Mouse (Mus musculus) hindbrain, embryonic 13.5 days (tissue): ENCODE results near the gene Kmo. TPM values are rescaled to one million over a fixed set of nuclear protein-coding genes. Genes with fewer than 3 reads are reported as not detected.

Experiments used
- ATAC-seq: fragments of 200-750 bp; cut with Nextera tagmentation; 2 replicates; pipeline ENCODE4 v1.8.0; 2017; ENCODE audit warnings: moderate TSS enrichment; ENCODE audit not compliant: low FRiP score
- H3K27ac ChIP-seq: fragments of 300-500 bp; sonication (generic); 2 replicates; pipeline ENCODE4 v1.5.1; 2015; ENCODE audit warnings: inconsistent platforms, mild to moderate bottlenecking, moderate library complexity
- H3K27me3 ChIP-seq: fragments of 300-500 bp; sonication (generic); 2 replicates; pipeline ENCODE4 v1.6.1; 2015; ENCODE audit warnings: mild to moderate bottlenecking, inconsistent platforms
- H3K36me3 ChIP-seq: fragments of 300-500 bp; sonication (generic); 2 replicates; pipeline ENCODE4 v1.6.1; 2015; ENCODE audit warnings: mild to moderate bottlenecking, inconsistent platforms
- H3K4me1 ChIP-seq: fragments of 300-500 bp; sonication (generic); replicated peaks from 2 replicates; pipeline ENCODE4 v1.6.1; 2015; ENCODE audit warnings: inconsistent platforms
- H3K4me2 ChIP-seq: fragments of 300-500 bp; sonication (generic); 2 replicates; pipeline ENCODE4 v1.6.1; 2015; ENCODE audit warnings: inconsistent platforms, mild to moderate bottlenecking, moderate library complexity
- H3K4me3 ChIP-seq: fragments of 300-500 bp; sonication (generic); 2 replicates; pipeline ENCODE4 v1.5.1; 2015; ENCODE audit warnings: mild to moderate bottlenecking, inconsistent platforms
- H3K9ac ChIP-seq: fragments of 300-500 bp; sonication (generic); 2 replicates; pipeline ENCODE4 v1.6.1; 2015; ENCODE audit warnings: mild to moderate bottlenecking, inconsistent platforms
- H3K9me3 ChIP-seq: fragments of 300-500 bp; sonication (generic); 2 replicates; pipeline ENCODE4 v1.6.1; 2016; ENCODE audit warnings: inconsistent platforms
- WGBS: fragments of 180-500 bp; shearing (Covaris S2); methylation state at CpG from one replicate; pipeline ENCODE4 v1.1.7; 2015; 5-methylcytosine and 5-hydroxymethylcytosine counted together
- polyA plus RNA-seq: library from polyadenylated mRNA; unstranded; fragments of >200 nt; fragmentation: Nextera tagmentation; extraction: Ambion mirVana; gene quantifications from 2 replicates; pipeline ENCODE4 v1.2.1, GENCODE M21; 2015

Kmo gene
- polyA plus RNA-seq, 1 experiment from 2014 or later = 0.18 TPM

GRCm38 (mm10) chr1:175607838-175608585 lies 12.2 kb upstream of the Kmo start:
- no peak overlapping the region for H3K4me2 ChIP-seq
- WGBS = 93% methylated on average over 18 of the region's 18 CpGs
- no peaks in the 10 kb centered on the region for H3K4me1 ChIP-seq
- peaks cover 72% of the 10 kb centered on the region for H3K36me3 ChIP-seq
- H3K27me3 ChIP-seq = no peaks in the 10 kb centered on the region
- no peak overlapping the region for H3K9ac ChIP-seq
- H3K27ac ChIP-seq = no peak overlapping the region
- H3K9me3 ChIP-seq = no peaks in the 10 kb centered on the region
- no peak for ATAC-seq
- H3K4me3 ChIP-seq = no peak overlapping the region

GRCm38 (mm10) chr1:175608708-175609107 lies 11.5 kb upstream of the Kmo start:
- peaks cover 79% of the 10 kb centered on the region for H3K36me3 ChIP-seq
- WGBS = 99% methylated on average over 3 of the region's 3 CpGs
- no peak overlapping the region for H3K27ac ChIP-seq
- no peak overlapping the region for H3K9ac ChIP-seq
- ATAC-seq = no peak
- H3K4me3 ChIP-seq = no peak overlapping the region
- H3K4me1 ChIP-seq = no peaks in the 10 kb centered on the region
- H3K27me3 ChIP-seq = no peaks in the 10 kb centered on the region
- H3K4me2 ChIP-seq = no peak overlapping the region
- no peaks in the 10 kb centered on the region for H3K9me3 ChIP-seq

- Histone ChIP-seq H3K36me3 (peaks cover 72% of the 10 kb centered on the region), H3K9me3 (no peaks in the 10 kb centered on the region), H3K27ac (no peak overlapping the region), H3K4me1 (no peaks in the 10 kb centered on the region), H3K4me3 (no peak overlapping the region), H3K4me2 (no peak overlapping the region), H3K27me3 (no peaks in the 10 kb centered on the region), H3K9ac (no peak overlapping the region)
- ATAC-seq = no peak
- WGBS = 92% methylated on average over 9 of the region's 9 CpGs
Measured at GRCm38 (mm10) chr1:175614992-175615391, 5.2 kb upstream of the Kmo start.

- Histone ChIP-seq H3K4me1 (peaks cover 18% of the 10 kb centered on the region), H3K36me3 (peaks cover 6% of the 10 kb centered on the region), H3K27me3 (no peaks in the 10 kb centered on the region), H3K4me2 (no peak overlapping the region), H3K9me3 (no peaks in the 10 kb centered on the region), H3K4me3 (no peak overlapping the region), H3K9ac (no peak overlapping the region), H3K27ac (no peak overlapping the region)
- no peak for ATAC-seq
- WGBS = 87% methylated on average over 6 of the region's 6 CpGs
Measured at GRCm38 (mm10) chr1:175623656-175624055, 3.5 kb downstream of the Kmo start.

- Histone ChIP-seq H3K27ac (peak within 1 kb of the TSS; percentile 89), H3K9ac (peak within 1 kb of the TSS; percentile 97), H3K4me3 (peak within 1 kb of the TSS; percentile 91), H3K9me3 (no peaks in the 10 kb centered on the region), H3K27me3 (no peaks in the 10 kb centered on the region), H3K36me3 (no peaks in the 10 kb centered on the region), H3K4me2 (peak within 1 kb of the TSS; percentile 93), H3K4me1 (peaks cover 18% of the 10 kb centered on the region)
- ATAC-seq = peak; percentile 100
- under 1% methylated on average over 58 of the region's 58 CpGs for WGBS
Measured at GRCm38 (mm10) chr1:175625257-175625879, 5.2 kb downstream of the Kmo start, which contains the start of gene Fh1. TSS of gene Fh1 (minus strand) at chr1:175625635.

- 88% methylated on average over 1 of the region's 1 CpGs for WGBS
- Histone ChIP-seq H3K4me3 (peak overlapping the region; percentile 91), H3K4me2 (peak overlapping the region; percentile 53), H3K9ac (0 out of 2 replicates have a peak overlapping the region, but pooled peaks have one; percentile 35), H3K27ac (peak overlapping the region; percentile 50; the same call in 1 of the 2 replicates), H3K4me1 (peaks cover 18% of the 10 kb centered on the region), H3K9me3 (no peaks in the 10 kb centered on the region), H3K27me3 (no peaks in the 10 kb centered on the region), H3K36me3 (no peaks in the 10 kb centered on the region)
- peak; percentile 68 for ATAC-seq
Measured at GRCm38 (mm10) chr1:175625990-175626692, 6.0 kb downstream of the Kmo start.

GRCm38 (mm10) chr1:175629248-175629647 lies 9.1 kb downstream of the Kmo start:
- H3K27me3 ChIP-seq = no peaks in the 10 kb centered on the region
- 91% methylated on average over 6 of the region's 6 CpGs for WGBS

GRCm38 (mm10) chr1:175630345-175630744 lies 10.2 kb downstream of the Kmo start:
- no peaks in the 10 kb centered on the region for H3K36me3 ChIP-seq
- no peak overlapping the region for H3K9ac ChIP-seq
- no peaks in the 10 kb centered on the region for H3K9me3 ChIP-seq
- 93% methylated on average over 5 of the region's 5 CpGs for WGBS
- no peak overlapping the region for H3K4me2 ChIP-seq
- ATAC-seq = no peak
- no peak overlapping the region for H3K27ac ChIP-seq
- no peak overlapping the region for H3K4me3 ChIP-seq
- H3K4me1 ChIP-seq = no peaks in the 10 kb centered on the region
- H3K27me3 ChIP-seq = no peaks in the 10 kb centered on the region

More at GRCm38 (mm10) chr1:175629248-175629647, 9.1 kb downstream of the Kmo start:
- no peak overlapping the region for H3K4me3 ChIP-seq
- H3K36me3 ChIP-seq = no peaks in the 10 kb centered on the region
- no peaks in the 10 kb centered on the region for H3K9me3 ChIP-seq
- H3K4me2 ChIP-seq = no peak overlapping the region
- H3K4me1 ChIP-seq = peaks cover 7% of the 10 kb centered on the region
- no peak overlapping the region for H3K27ac ChIP-seq
- H3K9ac ChIP-seq = no peak overlapping the region
- ATAC-seq = no peak

GRCm38 (mm10) chr1:175631080-175631479 lies 10.9 kb downstream of the Kmo start:
- no peak for ATAC-seq
- 88% methylated on average over 3 of the region's 3 CpGs for WGBS

GRCm38 (mm10) chr1:175631721-175632221 lies 11.6 kb downstream of the Kmo start:
- no peak overlapping the region for H3K4me3 ChIP-seq
- no peaks in the 10 kb centered on the region for H3K4me1 ChIP-seq
- no peaks in the 10 kb centered on the region for H3K27me3 ChIP-seq
- no peak overlapping the region for H3K9ac ChIP-seq
- no peaks in the 10 kb centered on the region for H3K36me3 ChIP-seq
- no peak overlapping the region for H3K27ac ChIP-seq
- no peak overlapping the region for H3K4me2 ChIP-seq
- ATAC-seq = no peak
- WGBS = 87% methylated on average over 10 of the region's 10 CpGs
- no peaks in the 10 kb centered on the region for H3K9me3 ChIP-seq

More at GRCm38 (mm10) chr1:175631080-175631479, 10.9 kb downstream of the Kmo start:
- Histone ChIP-seq H3K27me3 (no peaks in the 10 kb centered on the region), H3K4me1 (no peaks in the 10 kb centered on the region), H3K4me3 (no peak overlapping the region), H3K9ac (no peak overlapping the region), H3K9me3 (no peaks in the 10 kb centered on the region), H3K4me2 (no peak overlapping the region), H3K36me3 (no peaks in the 10 kb centered on the region), H3K27ac (no peak overlapping the region)

- Histone ChIP-seq H3K4me1 (no peaks in the 10 kb centered on the region), H3K27ac (no peak overlapping the region), H3K4me2 (no peak overlapping the region), H3K9ac (no peak overlapping the region), H3K36me3 (no peaks in the 10 kb centered on the region), H3K9me3 (no peaks in the 10 kb centered on the region), H3K4me3 (no peak overlapping the region), H3K27me3 (no peaks in the 10 kb centered on the region)
- no peak for ATAC-seq
- WGBS = 95% methylated on average over 14 of the region's 14 CpGs
Measured at GRCm38 (mm10) chr1:175632470-175632869, 12.3 kb downstream of the Kmo start.

GRCm38 (mm10) chr1:175637677-175638076 lies 17.5 kb downstream of the Kmo start:
- Histone ChIP-seq H3K9ac (no peak overlapping the region), H3K4me3 (no peak overlapping the region), H3K4me1 (no peaks in the 10 kb centered on the region), H3K27ac (no peak overlapping the region), H3K27me3 (no peaks in the 10 kb centered on the region), H3K4me2 (no peak overlapping the region), H3K36me3 (no peaks in the 10 kb centered on the region), H3K9me3 (no peaks in the 10 kb centered on the region)
- 84% methylated on average over 7 of the region's 7 CpGs for WGBS
- ATAC-seq = no peak
